Mouse (Mus musculus) intestine, embryonic 14.5 days (tissue): ENCODE data around the gene Gba2. TPM values are rescaled to one million over a fixed set of nuclear protein-coding genes. Genes with fewer than 3 reads are reported as not detected.

ENCODE experiments used
- ATAC-seq: fragments of 200-750 bp; cut with Nextera tagmentation; replicated peaks from 2 replicates; pipeline ENCODE4 v1.8.0; 2017; ENCODE audit warnings: low read depth, moderate number of reproducible peaks, moderate TSS enrichment, moderate library complexity; ENCODE audit not compliant: low FRiP score, low TSS enrichment
- DNase-seq: peaks from one replicate; pipeline ENCODE4 v3.0.0-alpha.2; 2018; ENCODE audit warnings: low spot score
- H3K27ac ChIP-seq: fragments of 300-500 bp; sonication (generic); 2 replicates; pipeline ENCODE4 v1.5.1; 2014; ENCODE audit warnings: low read depth, mild to moderate bottlenecking, control low read depth
- H3K27me3 ChIP-seq: fragments of 300-500 bp; sonication (generic); replicated peaks from 2 replicates; pipeline ENCODE4 v1.6.1; 2014; ENCODE audit warnings: low read length, control low read depth; ENCODE audit not compliant: control insufficient read depth, insufficient read depth
- H3K36me3 ChIP-seq: fragments of 300-500 bp; sonication (generic); 2 replicates; pipeline ENCODE4 v1.6.1; 2014; ENCODE audit warnings: low read length, control low read depth; ENCODE audit not compliant: control insufficient read depth, insufficient read depth
- H3K4me1 ChIP-seq: fragments of 300-500 bp; sonication (generic); replicated peaks from 2 replicates; pipeline ENCODE4 v1.6.1; 2014; ENCODE audit warnings: low read length, control low read depth, mixed read lengths; ENCODE audit not compliant: control insufficient read depth, insufficient read depth
- H3K4me2 ChIP-seq: fragments of 300-500 bp; sonication (generic); 2 replicates; pipeline ENCODE4 v1.6.1; 2014; ENCODE audit warnings: low read length
- H3K4me3 ChIP-seq: fragments of 300-500 bp; sonication (generic); 2 replicates; pipeline ENCODE4 v1.5.1; 2014; ENCODE audit warnings: low read depth, low read length, control low read depth, mixed read lengths
- H3K9ac ChIP-seq: fragments of 300-500 bp; sonication (generic); 2 replicates; pipeline ENCODE4 v1.6.1; 2014; ENCODE audit warnings: mild to moderate bottlenecking, low read length
- H3K9me3 ChIP-seq: fragments of 300-500 bp; sonication (generic); 2 replicates; pipeline ENCODE4 v1.6.1; 2016; ENCODE audit warnings: low read length, control low read depth; ENCODE audit not compliant: control insufficient read depth
- WGBS: fragments of 180-500 bp; shearing (Covaris S2); extraction: QIAGEN DNeasy Blood & Tissue Kit; methylation state at CpG from one replicate; pipeline ENCODE4 v1.1.7; 2014; 5-methylcytosine and 5-hydroxymethylcytosine counted together
- polyA plus RNA-seq: library from polyadenylated mRNA; unstranded; fragments of >200 nt; fragmentation: Nextera tagmentation; extraction: Ambion mirVana; gene quantifications from 2 replicates; pipeline ENCODE4 v1.2.1, GENCODE M21; 2014

Gba2 gene
- polyA plus RNA-seq, 1 experiment from 2014 or later = 13.2 TPM

DNA sequence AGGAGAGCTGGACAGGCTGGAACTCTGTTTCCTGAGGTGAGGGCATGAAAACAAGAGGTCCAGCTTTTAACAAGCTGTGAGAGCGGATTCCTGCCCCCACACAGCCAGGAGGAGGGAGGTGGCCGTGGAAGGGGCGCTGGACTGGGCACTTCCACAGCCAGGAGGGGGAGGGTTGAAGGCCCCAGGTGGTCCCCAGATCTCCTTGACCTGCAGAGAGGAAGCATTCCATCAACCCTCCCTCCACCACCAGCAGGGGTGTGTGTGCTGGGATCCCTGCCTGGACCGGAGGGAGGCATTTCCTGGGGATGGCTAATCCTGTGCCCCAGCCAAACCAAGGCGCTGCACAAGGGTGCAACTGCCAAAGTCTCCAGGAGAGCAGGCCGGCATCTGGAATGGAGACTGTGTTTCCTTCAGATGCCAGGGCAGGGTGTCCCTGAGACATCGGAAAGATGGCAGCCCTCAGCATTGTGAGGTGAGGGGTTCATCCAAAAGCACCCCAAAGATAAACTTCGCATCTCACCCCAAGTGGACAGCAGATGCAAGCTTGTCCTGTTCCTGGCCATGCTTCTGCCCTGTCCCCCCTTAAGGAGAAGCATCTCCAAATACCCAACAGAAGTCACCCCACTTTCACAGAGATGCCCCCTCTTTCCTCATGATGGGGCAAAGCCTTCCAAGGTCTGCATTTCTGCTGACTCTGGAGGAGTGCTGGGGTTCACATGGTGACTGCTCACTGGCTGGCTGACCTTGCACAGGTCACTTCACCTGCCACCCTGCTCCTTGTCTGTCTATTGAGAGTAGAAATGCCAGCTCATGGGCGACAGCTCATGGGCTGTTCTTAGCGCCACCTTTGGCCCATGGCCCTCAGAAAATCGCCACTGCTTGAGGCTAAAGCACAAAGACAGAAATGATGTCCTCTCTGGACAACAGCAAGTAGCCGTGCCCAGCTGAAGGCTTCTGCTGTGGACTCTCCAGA, 6.1 kb upstream of the Gba2 start, which contains the start of gene Msmp:
Gene Msmp (minus strand): TSS at position 51 of the 973 bp plus-strand sequence.
- Histone ChIP-seq H3K4me2 (no peak within 1 kb of the TSS), H3K27me3 (no peaks in the 10 kb centered on the region), H3K4me3 (no peak within 1 kb of the TSS), H3K27ac (no peak within 1 kb of the TSS), H3K9me3 (no peaks in the 10 kb centered on the region), H3K4me1 (peaks cover 2% of the 10 kb centered on the region; the same call in 1 of the 2 replicates), H3K36me3 (peaks cover 41% of the 10 kb centered on the region), H3K9ac (no peak within 1 kb of the TSS)
- no peak for ATAC-seq
- WGBS = 60% methylated on average over 12 of the region's 12 CpGs
- peak; percentile 47 for DNase-seq

DNA sequence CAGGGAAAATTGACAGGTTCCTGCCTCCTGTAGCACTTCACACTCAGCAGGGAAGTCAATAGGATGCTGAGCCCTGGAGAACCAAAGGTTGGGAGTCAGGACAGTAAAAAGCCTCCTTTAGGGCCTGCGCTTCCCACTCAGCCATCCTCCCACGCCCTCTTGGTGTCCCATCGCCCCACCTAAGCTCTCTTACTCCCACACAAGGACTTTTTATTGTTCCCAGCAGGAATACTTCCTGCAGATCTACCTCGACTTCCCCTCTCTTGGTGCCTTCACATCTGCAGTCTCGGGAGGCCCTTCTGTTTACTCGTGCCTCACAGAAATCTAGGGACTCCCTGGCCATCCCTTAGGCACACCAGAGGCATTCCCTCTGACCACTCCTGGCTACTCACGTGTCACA, 4.7 kb upstream of the Gba2 start:
- H3K27me3 ChIP-seq = no peaks in the 10 kb centered on the region
- ATAC-seq = no peak
- H3K27ac ChIP-seq = no peak overlapping the region
- peak; percentile 29 for DNase-seq
- H3K9me3 ChIP-seq = no peaks in the 10 kb centered on the region
- no peak overlapping the region for H3K4me3 ChIP-seq
- peaks cover 41% of the 10 kb centered on the region for H3K36me3 ChIP-seq
- WGBS = 65% methylated on average over 7 of the region's 7 CpGs
- H3K4me2 ChIP-seq = no peak overlapping the region
- H3K4me1 ChIP-seq = peaks cover 8% of the 10 kb centered on the region
- H3K9ac ChIP-seq = no peak overlapping the region

DNA sequence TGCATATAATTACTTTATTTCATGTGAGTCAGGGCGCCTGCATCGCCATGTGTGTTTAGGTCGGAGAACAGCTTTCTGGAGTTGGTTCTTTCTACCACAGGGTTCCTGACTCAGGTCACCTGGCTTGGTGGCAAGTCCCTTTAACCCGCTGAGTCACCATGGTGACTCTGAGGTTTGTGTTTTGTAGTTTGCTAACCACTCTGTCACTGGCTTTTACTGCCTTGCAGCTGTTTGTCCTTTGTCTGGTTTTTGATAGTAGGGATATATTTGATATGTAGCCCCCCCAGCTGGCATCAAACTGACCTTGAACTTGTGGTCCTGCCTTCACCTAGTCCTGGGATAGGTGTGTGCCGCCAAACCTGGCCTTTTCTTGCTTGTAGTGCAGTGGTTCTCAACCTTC, 3.6 kb upstream of the Gba2 start:
- DNase-seq (peak; percentile 34), ATAC-seq (no peak)
- H3K4me1 ChIP-seq = peaks cover 15% of the 10 kb centered on the region
- no peak overlapping the region for H3K4me2 ChIP-seq
- no peak overlapping the region for H3K4me3 ChIP-seq
- peaks cover 41% of the 10 kb centered on the region for H3K36me3 ChIP-seq
- H3K27me3 ChIP-seq = no peaks in the 10 kb centered on the region
- H3K9ac ChIP-seq = no peak overlapping the region
- H3K9me3 ChIP-seq = no peaks in the 10 kb centered on the region
- no peak overlapping the region for H3K27ac ChIP-seq
- WGBS = 89% methylated on average over 5 of the region's 5 CpGs

DNA sequence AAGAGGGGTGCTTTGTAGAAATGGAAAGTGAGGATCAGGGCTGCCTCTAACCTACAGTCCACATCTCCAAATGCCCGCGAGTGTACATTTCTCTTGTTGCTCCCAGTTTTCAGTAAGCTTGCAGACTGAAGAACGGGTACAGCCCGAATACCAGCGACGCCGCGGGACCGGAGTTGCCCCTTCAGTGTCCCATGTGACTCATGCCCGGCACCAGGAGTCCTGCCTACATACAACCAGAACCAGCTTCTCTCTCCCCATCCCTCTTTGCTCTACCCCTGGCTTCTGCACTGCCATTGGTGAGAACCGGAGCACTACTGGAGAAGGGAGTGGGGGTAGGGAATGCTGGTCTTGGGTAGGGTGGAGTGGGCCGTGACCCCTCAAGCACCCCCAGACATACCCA, 2.7 kb upstream of the Gba2 start:
- DNase-seq (peak; percentile 29), ATAC-seq (no peak)

DNA sequence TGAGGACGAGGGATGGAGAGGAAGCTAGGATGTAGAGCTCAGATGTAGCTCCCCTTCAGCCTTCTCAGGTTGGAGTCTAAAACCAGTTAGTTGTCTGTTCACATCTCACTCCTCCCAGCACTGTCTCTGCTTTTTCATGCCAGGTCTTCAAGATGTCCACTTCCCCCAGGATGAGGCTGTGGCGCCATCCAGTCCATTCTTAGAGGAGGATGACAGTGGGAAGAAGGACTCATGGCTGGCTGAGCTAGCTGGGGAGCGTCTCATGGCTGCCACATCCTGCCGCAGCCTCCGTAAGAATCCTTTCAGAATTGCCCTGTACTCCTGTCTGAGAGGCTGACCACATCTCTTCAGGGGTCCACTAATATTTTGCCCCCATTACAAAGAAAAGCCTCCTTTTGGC, 2.0 kb upstream of the Gba2 start:
- H3K9me3 ChIP-seq = no peaks in the 10 kb centered on the region

More for the DNA sequence above, 2.7 kb upstream of the Gba2 start:
- peaks cover 23% of the 10 kb centered on the region for H3K4me1 ChIP-seq
- no peaks in the 10 kb centered on the region for H3K27me3 ChIP-seq
- H3K9ac ChIP-seq = no peak overlapping the region
- no peak overlapping the region for H3K27ac ChIP-seq
- no peak overlapping the region for H3K4me2 ChIP-seq
- 93% methylated on average over 12 of the region's 12 CpGs for WGBS
- H3K9me3 ChIP-seq = no peaks in the 10 kb centered on the region
- peaks cover 41% of the 10 kb centered on the region for H3K36me3 ChIP-seq
- no peak overlapping the region for H3K4me3 ChIP-seq

DNA sequence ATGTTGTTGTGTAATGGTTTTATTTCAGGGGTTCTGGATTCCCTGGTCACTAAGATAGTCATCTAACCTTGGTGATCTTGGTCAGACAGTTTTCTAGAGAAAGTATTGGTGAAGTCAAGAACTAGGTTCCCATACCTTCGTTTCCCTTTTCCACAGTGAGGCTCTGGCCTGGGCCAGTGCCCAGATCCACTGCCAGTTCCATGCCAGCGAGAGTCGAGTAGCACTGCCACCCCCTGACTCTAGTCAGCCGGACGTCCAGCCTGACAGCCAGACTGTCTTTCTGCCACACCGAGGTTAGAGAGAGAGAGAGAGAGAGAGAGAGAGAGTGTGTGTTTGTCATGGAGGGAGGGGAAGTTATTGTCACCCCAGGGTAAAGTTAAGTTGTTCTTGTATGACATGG, 1.1 kb upstream of the Gba2 start:
- Histone ChIP-seq H3K27ac (no peak overlapping the region), H3K4me3 (peak overlapping the region; percentile 77), H3K9ac (peak overlapping the region; percentile 85; the same call in 1 of the 2 replicates), H3K27me3 (no peaks in the 10 kb centered on the region), H3K9me3 (no peaks in the 10 kb centered on the region), H3K4me1 (peaks cover 35% of the 10 kb centered on the region), H3K4me2 (peak overlapping the region; percentile 99), H3K36me3 (peaks cover 41% of the 10 kb centered on the region)
- 87% methylated on average over 6 of the region's 6 CpGs for WGBS
- no peak for ATAC-seq
- no peak for DNase-seq

More for the DNA sequence above, 2.0 kb upstream of the Gba2 start:
- DNase-seq (peak; percentile 27), ATAC-seq (no peak)
- Histone ChIP-seq H3K36me3 (peaks cover 41% of the 10 kb centered on the region), H3K4me2 (no peak overlapping the region), H3K9ac (no peak overlapping the region), H3K4me3 (no peak overlapping the region), H3K27me3 (no peaks in the 10 kb centered on the region), H3K4me1 (peaks cover 27% of the 10 kb centered on the region), H3K27ac (no peak overlapping the region)
- WGBS = 97% methylated on average over 5 of the region's 5 CpGs

DNA sequence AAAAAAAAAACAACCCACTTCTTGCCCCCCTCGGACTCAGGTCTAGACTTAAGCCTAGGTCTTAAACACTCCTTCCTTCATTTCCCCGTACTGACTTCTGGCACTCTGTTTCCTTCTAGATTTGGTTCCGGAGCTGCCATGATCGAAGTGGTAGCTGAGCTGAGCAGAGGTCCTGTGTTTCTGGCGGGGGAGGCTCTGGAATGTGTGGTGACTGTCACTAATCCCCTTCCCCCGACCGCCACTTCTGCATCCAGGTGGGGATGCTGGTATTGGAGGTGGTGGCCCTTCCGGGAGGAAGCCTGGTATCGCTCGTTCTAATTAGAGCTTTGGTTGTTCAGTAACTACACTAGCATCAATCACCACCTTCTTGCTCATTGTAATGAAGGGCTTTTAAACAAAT, 583 bp upstream of the Gba2 start:
- no peak for DNase-seq
- H3K27ac ChIP-seq = peak overlapping the region; percentile 70; the same call in 1 of the 2 replicates
- H3K36me3 ChIP-seq = peaks cover 41% of the 10 kb centered on the region
- WGBS = 3% methylated on average over 10 of the region's 10 CpGs
- H3K9ac ChIP-seq = peak overlapping the region; percentile 85
- no peak for ATAC-seq
- peak overlapping the region; percentile 77 for H3K4me3 ChIP-seq
- no peaks in the 10 kb centered on the region for H3K9me3 ChIP-seq
- H3K27me3 ChIP-seq = no peaks in the 10 kb centered on the region
- peak overlapping the region; percentile 99 for H3K4me2 ChIP-seq
- H3K4me1 ChIP-seq = peaks cover 35% of the 10 kb centered on the region

DNA sequence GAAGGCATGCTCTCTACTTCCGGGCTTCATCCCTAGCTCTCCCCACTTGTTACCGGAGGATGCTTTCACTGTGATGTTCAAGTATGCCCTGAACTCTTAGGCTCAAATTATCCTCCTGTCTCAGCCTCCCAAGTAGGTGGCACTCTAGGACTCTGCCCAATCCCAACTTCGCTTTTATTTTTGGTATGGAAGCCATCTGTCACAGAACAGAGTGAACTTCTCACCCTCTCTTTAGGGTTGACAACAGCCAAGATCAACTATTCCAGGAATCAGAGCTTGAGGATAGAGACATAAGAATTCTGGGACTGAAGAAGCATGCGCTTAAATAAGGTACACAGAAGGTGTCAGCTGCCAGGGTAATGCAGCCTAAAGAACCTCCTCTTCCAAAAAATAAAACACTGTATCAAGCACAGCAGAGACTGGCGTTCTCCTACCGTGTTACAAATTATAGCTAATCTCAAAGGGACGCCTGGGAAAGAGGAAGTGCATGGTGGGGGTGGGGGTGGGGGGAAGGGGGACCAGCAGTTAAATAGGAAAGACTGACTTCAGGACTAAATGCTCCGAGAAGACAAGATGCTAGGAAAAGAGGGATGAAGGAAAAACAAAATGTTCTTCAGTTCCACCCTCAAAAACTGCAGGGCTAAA, 1.3 kb downstream of the Gba2 start:
- Histone ChIP-seq H3K27ac (no peak overlapping the region), H3K4me2 (peak overlapping the region; percentile 99), H3K36me3 (peaks cover 36% of the 10 kb centered on the region), H3K9me3 (no peaks in the 10 kb centered on the region), H3K4me1 (peaks cover 35% of the 10 kb centered on the region), H3K9ac (peak overlapping the region; percentile 85), H3K4me3 (peak overlapping the region; percentile 77), H3K27me3 (no peaks in the 10 kb centered on the region)
- 41% methylated on average over 8 of the region's 8 CpGs for WGBS
- DNase-seq (no peak), ATAC-seq (no peak)
